Mouse (Mus musculus): ENCODE data around the gene Cacna2d2.

DNA sequence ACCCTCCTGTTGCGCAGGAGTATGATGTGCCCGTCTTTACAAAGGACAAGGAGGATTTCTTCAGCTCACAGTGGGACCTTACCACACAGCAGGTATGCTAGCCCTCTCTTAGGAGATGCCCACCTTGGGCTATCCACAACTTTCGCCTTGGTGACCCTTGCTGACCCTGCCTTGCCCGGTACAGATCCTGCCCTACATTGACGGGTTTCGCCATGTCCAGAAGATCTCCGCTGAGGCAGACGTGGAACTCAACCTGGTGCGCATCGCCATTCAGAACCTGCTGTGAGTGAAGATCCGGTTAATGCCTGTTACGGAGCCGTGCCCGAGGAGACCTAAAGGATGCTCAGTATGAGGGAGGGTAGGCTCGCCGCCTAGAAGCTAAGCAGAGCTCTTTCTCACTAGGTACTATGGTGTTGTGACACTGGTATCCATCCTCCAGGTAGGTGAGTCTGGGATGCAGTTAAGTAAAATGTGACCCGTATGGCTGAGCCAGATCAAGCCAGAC, 144.8 kb downstream of the Cacna2d2 start:
- TF ChIP-seq TAL1 (IDR thresholded peaks at IDR 0.05; ENCODE audit: low read length), result no peak
- no peak for TF ChIP-seq GATA1 (IDR thresholded peaks at IDR 0.05; ENCODE audit: low read length)
